Mouse (Mus musculus): Measurements from ENCODE around the gene Asap2. TPM values are rescaled to one million over a fixed set of nuclear protein-coding genes. Genes with fewer than 3 reads are reported as not detected.

Gene Asap2
- polyA plus RNA-seq, 2 experiments, result 9.2 to 20.1 TPM

DNA sequence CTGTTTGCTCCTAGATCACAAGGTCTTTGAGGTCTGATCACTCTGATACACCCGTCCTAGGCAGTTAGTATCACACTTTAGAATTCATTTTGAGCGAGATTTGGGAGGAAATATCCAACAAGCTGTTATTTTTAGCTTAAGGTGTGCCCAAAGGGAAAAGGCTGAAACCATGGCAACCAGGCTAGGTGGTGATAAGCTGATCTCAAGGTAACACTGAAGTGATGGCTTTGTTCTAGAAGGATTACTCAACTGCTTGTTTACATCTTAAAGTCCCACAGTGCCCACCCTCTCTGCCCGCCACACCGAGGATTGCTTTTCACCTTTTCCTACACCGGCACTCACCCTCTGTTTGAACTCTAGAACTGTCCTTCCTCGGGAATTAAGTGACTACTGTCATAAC lies 299.4 kb downstream of the Asap2 start:
- TF ChIP-seq POLR2A (IDR thresholded peaks at IDR 0.05; ENCODE audit: borderline replicate concordance, extremely low read depth, insufficient read depth, insufficient read length), result no peak
- Histone ChIP-seq H3K4me1 (ENCODE audit: control insufficient read depth, insufficient read depth, low read length) (peaks cover 4% of the 10 kb centered on the region; the same call in 1 of the 2 replicates), H3K36me3 (ENCODE audit: control insufficient read depth, insufficient read depth, low read length) (peaks cover 50% of the 10 kb centered on the region), H3K27me3 (ENCODE audit: control insufficient read depth, insufficient read depth, low read length) (no peaks in the 10 kb centered on the region), H3K9me3 (ENCODE audit: control insufficient read depth, low read length) (no peaks in the 10 kb centered on the region), H3K9ac (ENCODE audit: low read depth, low read length, severe bottlenecking) (no peak overlapping the region), H3K27ac (replicated peaks; ENCODE audit: low read depth, low read length) (no peak overlapping the region), H3K4me3 (replicated peaks; ENCODE audit: low read length) (no peak overlapping the region), H3K4me2 (replicated peaks; ENCODE audit: low read depth, low read length, severe bottlenecking) (no peak overlapping the region)
- no peak for ATAC-seq (ENCODE audit: low FRiP score, low read depth)
- DNase-seq (ENCODE audit: low spot score), result no peak
- WGBS, result 86% methylated on average over 6 of the region's 6 CpGs

DNA sequence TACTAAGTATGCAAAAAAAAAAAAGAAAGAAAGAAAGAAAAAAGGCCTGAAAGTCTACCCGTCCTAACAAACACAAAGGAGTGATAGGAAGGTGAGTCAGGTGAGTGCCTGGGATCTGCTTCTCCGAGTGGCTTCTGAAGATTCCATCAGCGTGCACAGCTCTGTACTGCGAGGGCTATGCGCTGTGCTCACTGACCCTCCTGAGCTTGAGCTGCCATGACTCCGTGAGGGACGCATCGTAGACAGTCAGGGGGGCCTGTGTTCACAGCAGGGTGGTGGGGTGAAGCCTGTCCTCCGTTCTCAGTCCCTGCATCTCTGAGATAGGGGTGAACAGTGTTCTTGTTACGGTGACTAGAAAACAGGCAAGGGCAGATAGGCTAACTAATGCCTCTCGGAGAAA lies 308.6 kb downstream of the Asap2 start:
- DNase-seq (ENCODE audit: low spot score), result no peak
- WGBS, result 94% methylated on average over 11 of the region's 11 CpGs
- no peak for TF ChIP-seq POLR2A (IDR thresholded peaks at IDR 0.05; ENCODE audit: borderline replicate concordance, extremely low read depth, insufficient read depth, insufficient read length)

DNA sequence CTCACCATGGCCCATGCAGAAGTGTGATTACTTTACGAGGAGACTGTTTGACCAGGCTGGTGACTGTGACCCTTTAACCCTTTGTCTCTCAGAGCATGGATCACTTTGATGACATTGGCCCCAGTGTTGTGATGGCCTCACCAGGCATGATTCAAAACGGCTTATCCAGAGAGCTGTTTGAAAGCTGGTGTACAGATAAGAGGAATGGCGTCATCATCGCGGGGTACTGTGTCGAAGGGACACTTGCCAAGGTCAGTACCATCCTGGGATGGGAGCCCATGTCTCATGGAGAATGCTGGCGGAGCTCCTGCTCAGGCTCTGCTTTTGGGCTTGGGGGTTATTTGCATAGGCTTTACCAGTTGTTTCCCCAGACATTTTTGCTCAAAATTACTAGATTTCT lies 311.1 kb downstream of the Asap2 start:
- Histone ChIP-seq H3K4me2 (replicated peaks; ENCODE audit: low read depth, low read length, severe bottlenecking) (no peak overlapping the region), H3K4me1 (ENCODE audit: control insufficient read depth, insufficient read depth, low read length) (no peaks in the 10 kb centered on the region), H3K9ac (ENCODE audit: low read depth, low read length, severe bottlenecking) (no peak overlapping the region), H3K4me3 (replicated peaks; ENCODE audit: low read length) (no peak overlapping the region), H3K36me3 (ENCODE audit: control insufficient read depth, insufficient read depth, low read length) (peaks cover 85% of the 10 kb centered on the region), H3K27me3 (ENCODE audit: control insufficient read depth, insufficient read depth, low read length) (no peaks in the 10 kb centered on the region), H3K27ac (replicated peaks; ENCODE audit: low read depth, low read length) (no peak overlapping the region), H3K9me3 (ENCODE audit: control insufficient read depth, low read length) (no peaks in the 10 kb centered on the region)
- ATAC-seq (ENCODE audit: low FRiP score, low read depth) (no peak), DNase-seq (ENCODE audit: low spot score) (no peak)
- no peak for TF ChIP-seq POLR2A (IDR thresholded peaks at IDR 0.05; ENCODE audit: borderline replicate concordance, extremely low read depth, insufficient read depth, insufficient read length)
- 84% methylated on average over 7 of the region's 7 CpGs for WGBS

More for the DNA sequence above, 308.6 kb downstream of the Asap2 start:
- no peak for ATAC-seq (ENCODE audit: low FRiP score, low read depth)
- Histone ChIP-seq H3K9ac (ENCODE audit: low read depth, low read length, severe bottlenecking) (no peak overlapping the region), H3K4me2 (replicated peaks; ENCODE audit: low read depth, low read length, severe bottlenecking) (no peak overlapping the region), H3K9me3 (ENCODE audit: control insufficient read depth, low read length) (no peaks in the 10 kb centered on the region), H3K4me3 (replicated peaks; ENCODE audit: low read length) (no peak overlapping the region), H3K4me1 (ENCODE audit: control insufficient read depth, insufficient read depth, low read length) (no peaks in the 10 kb centered on the region), H3K36me3 (ENCODE audit: control insufficient read depth, insufficient read depth, low read length) (peaks cover 86% of the 10 kb centered on the region), H3K27me3 (ENCODE audit: control insufficient read depth, insufficient read depth, low read length) (no peaks in the 10 kb centered on the region), H3K27ac (replicated peaks; ENCODE audit: low read depth, low read length) (no peak overlapping the region)

DNA sequence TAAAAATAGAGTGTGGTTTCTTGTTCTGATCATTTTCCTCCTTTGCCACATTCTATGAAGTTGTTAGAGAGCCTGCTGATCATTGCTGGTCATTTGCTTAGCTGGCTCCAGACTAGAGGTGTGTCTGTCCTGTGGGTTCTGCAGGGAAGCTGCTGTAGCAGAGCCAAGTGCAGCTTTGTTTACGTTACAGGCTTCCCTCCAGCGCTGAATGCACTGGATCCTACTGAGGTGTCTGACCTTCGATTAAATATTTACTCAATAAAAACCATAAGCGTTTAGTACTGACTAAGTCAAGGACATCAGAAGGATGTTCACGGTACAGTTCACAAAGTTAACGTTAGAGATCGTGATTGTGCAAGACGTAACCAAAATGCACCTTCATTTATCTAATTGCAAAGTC lies 311.7 kb downstream of the Asap2 start:
- Histone ChIP-seq H3K36me3 (ENCODE audit: control insufficient read depth, insufficient read depth, low read length) (peaks cover 85% of the 10 kb centered on the region), H3K27me3 (ENCODE audit: control insufficient read depth, insufficient read depth, low read length) (no peaks in the 10 kb centered on the region), H3K4me2 (replicated peaks; ENCODE audit: low read depth, low read length, severe bottlenecking) (no peak overlapping the region), H3K4me1 (ENCODE audit: control insufficient read depth, insufficient read depth, low read length) (no peaks in the 10 kb centered on the region), H3K4me3 (replicated peaks; ENCODE audit: low read length) (no peak overlapping the region), H3K27ac (replicated peaks; ENCODE audit: low read depth, low read length) (no peak overlapping the region), H3K9ac (ENCODE audit: low read depth, low read length, severe bottlenecking) (no peak overlapping the region), H3K9me3 (ENCODE audit: control insufficient read depth, low read length) (no peaks in the 10 kb centered on the region)
- no peak for TF ChIP-seq POLR2A (IDR thresholded peaks at IDR 0.05; ENCODE audit: borderline replicate concordance, extremely low read depth, insufficient read depth, insufficient read length)
- WGBS, result 91% methylated on average over 8 of the region's 8 CpGs
- DNase-seq (ENCODE audit: low spot score) (no peak), ATAC-seq (ENCODE audit: low FRiP score, low read depth) (no peak)

DNA sequence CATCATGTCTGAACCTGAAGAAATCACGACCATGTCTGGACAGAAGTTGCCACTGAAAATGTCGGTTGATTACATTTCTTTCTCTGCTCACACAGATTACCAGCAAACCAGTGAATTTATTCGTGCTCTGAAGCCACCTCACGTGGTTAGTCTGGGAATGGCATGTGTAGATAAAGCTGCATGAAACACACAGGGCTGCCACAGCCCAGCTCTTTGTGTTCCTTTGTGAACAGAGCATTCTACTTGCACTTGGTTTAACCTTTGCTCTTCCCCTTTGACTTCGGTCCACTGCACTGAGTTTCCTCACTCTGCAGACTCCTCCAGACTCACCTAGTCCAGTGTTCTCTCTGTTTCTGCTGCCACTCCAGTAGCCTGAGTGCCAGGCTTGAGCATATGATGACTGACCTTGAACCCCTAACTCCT lies 312.1 kb downstream of the Asap2 start:
- no peaks in the 10 kb centered on the region for H3K4me1 ChIP-seq (ENCODE audit: control insufficient read depth, insufficient read depth, low read length)
- no peak overlapping the region for H3K4me2 ChIP-seq (replicated peaks; ENCODE audit: low read depth, low read length, severe bottlenecking)
- H3K27me3 ChIP-seq (ENCODE audit: control insufficient read depth, insufficient read depth, low read length), result no peaks in the 10 kb centered on the region
- no peak overlapping the region for H3K27ac ChIP-seq (replicated peaks; ENCODE audit: low read depth, low read length)
- peaks cover 85% of the 10 kb centered on the region for H3K36me3 ChIP-seq (ENCODE audit: control insufficient read depth, insufficient read depth, low read length)
- 89% methylated on average over 5 of the region's 5 CpGs for WGBS
- H3K9me3 ChIP-seq (ENCODE audit: control insufficient read depth, low read length), result no peaks in the 10 kb centered on the region
- no peak overlapping the region for H3K4me3 ChIP-seq (replicated peaks; ENCODE audit: low read length)
- no peak overlapping the region for H3K9ac ChIP-seq (ENCODE audit: low read depth, low read length, severe bottlenecking)
- DNase-seq (ENCODE audit: low spot score), result no peak
- TF ChIP-seq POLR2A (IDR thresholded peaks at IDR 0.05; ENCODE audit: borderline replicate concordance, extremely low read depth, insufficient read depth, insufficient read length), result no peak
- no peak for ATAC-seq (ENCODE audit: low FRiP score, low read depth)

DNA sequence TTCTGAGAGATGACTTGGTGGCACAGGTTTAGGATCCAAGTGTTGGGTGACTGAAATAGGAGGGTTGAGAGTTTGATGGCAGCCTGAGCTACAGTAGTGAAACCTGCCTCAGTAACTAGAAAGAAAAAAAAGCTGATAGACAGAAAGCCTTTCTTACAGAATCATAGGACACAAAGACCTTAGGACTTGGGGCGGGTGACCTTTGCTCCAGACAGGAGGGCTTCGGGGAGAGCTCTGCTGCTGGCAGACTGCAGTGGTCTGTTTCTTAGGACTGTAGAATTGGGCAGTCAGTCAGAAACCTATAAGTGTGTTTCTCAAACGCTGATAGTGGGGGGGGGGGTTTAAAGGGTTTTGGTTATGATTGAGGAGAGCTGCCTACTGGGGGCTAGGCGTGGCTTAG lies 315.5 kb downstream of the Asap2 start:
- no peak for ATAC-seq (ENCODE audit: low FRiP score, low read depth)
- Histone ChIP-seq H3K4me3 (replicated peaks; ENCODE audit: low read length) (no peak overlapping the region), H3K4me1 (ENCODE audit: control insufficient read depth, insufficient read depth, low read length) (no peaks in the 10 kb centered on the region), H3K9me3 (ENCODE audit: control insufficient read depth, low read length) (no peaks in the 10 kb centered on the region), H3K27ac (replicated peaks; ENCODE audit: low read depth, low read length) (no peak overlapping the region), H3K4me2 (replicated peaks; ENCODE audit: low read depth, low read length, severe bottlenecking) (no peak overlapping the region), H3K9ac (ENCODE audit: low read depth, low read length, severe bottlenecking) (no peak overlapping the region), H3K36me3 (ENCODE audit: control insufficient read depth, insufficient read depth, low read length) (peaks cover 90% of the 10 kb centered on the region), H3K27me3 (ENCODE audit: control insufficient read depth, insufficient read depth, low read length) (no peaks in the 10 kb centered on the region)
- WGBS, result 93% methylated on average over 4 of the region's 4 CpGs
- TF ChIP-seq POLR2A (IDR thresholded peaks at IDR 0.05; ENCODE audit: borderline replicate concordance, extremely low read depth, insufficient read depth, insufficient read length), result no peak
- DNase-seq (ENCODE audit: low spot score), result no peak

Measured in limb, embryonic 14.5 days (tissue).